Mouse (Mus musculus): ENCODE data around the gene Zbtb16. TPM values are rescaled to one million over a fixed set of nuclear protein-coding genes. Genes with fewer than 3 reads are reported as not detected.

Gene Zbtb16
- polyA plus RNA-seq, 1 experiment from 2014 or later: 2.5 TPM

- Histone ChIP-seq H3K9me3 (ENCODE audit: low read length) (peaks cover 6% of the 10 kb centered on the region), H3K4me1 (ENCODE audit: insufficient read depth) (no peaks in the 10 kb centered on the region), H3K27ac (ENCODE audit: low read depth) (no peak overlapping the region), H3K4me2 (ENCODE audit: low read depth, low read length) (no peak overlapping the region), H3K9ac (replicated peaks) (no peak overlapping the region), H3K4me3 (ENCODE audit: low read depth, low read length) (no peak overlapping the region), H3K27me3 (ENCODE audit: insufficient read depth, low read length) (peaks cover 4% of the 10 kb centered on the region; the same call in 1 of the 2 replicates), H3K36me3 (replicated peaks; ENCODE audit: insufficient read depth, low read length) (peaks cover 23% of the 10 kb centered on the region)
- DNase-seq (no peak), ATAC-seq (no peak)
- TF ChIP-seq CTCF (IDR thresholded peaks at IDR 0.05; ENCODE audit: low read depth) (no peak), EP300 (IDR thresholded peaks at IDR 0.05; ENCODE audit: low read depth) (no peak)
- 54% methylated on average over 15 of the region's 15 CpGs for WGBS (ENCODE audit: insufficient replicate concordance)
These were observed 173.5 kb downstream of the Zbtb16 start for GRCm38 (mm10) chr9:48662361-48663051.

GRCm38 (mm10) chr9:48661225-48662023 is 174.6 kb downstream of the Zbtb16 start:
- DNase-seq: no peak

GRCm38 (mm10) chr9:48655525-48656169 is 180.4 kb downstream of the Zbtb16 start:
- DNase-seq (no peak), ATAC-seq (no peak)
- H3K4me3 ChIP-seq (ENCODE audit: low read depth, low read length): no peak overlapping the region
- H3K9ac ChIP-seq (replicated peaks): no peak overlapping the region
- H3K27me3 ChIP-seq (ENCODE audit: insufficient read depth, low read length): no peaks in the 10 kb centered on the region
- H3K27ac ChIP-seq (ENCODE audit: low read depth): no peak overlapping the region
- H3K4me1 ChIP-seq (ENCODE audit: insufficient read depth): peaks cover 7% of the 10 kb centered on the region; the same call in 1 of the 2 replicates
- no peak for TF ChIP-seq CTCF (IDR thresholded peaks at IDR 0.05; ENCODE audit: low read depth)
- no peak for TF ChIP-seq EP300 (IDR thresholded peaks at IDR 0.05; ENCODE audit: low read depth)
- H3K36me3 ChIP-seq (replicated peaks; ENCODE audit: insufficient read depth, low read length): peaks cover 13% of the 10 kb centered on the region
- H3K4me2 ChIP-seq (ENCODE audit: low read depth, low read length): no peak overlapping the region
- WGBS (ENCODE audit: insufficient replicate concordance): 27% methylated on average over 5 of the region's 5 CpGs
- peaks cover 6% of the 10 kb centered on the region for H3K9me3 ChIP-seq (ENCODE audit: low read length)

More at GRCm38 (mm10) chr9:48661225-48662023, 174.6 kb downstream of the Zbtb16 start:
- no peak overlapping the region for H3K9ac ChIP-seq (replicated peaks)
- H3K27ac ChIP-seq (ENCODE audit: low read depth): no peak overlapping the region
- H3K27me3 ChIP-seq (ENCODE audit: insufficient read depth, low read length): peaks cover 4% of the 10 kb centered on the region; the same call in 1 of the 2 replicates
- H3K4me2 ChIP-seq (ENCODE audit: low read depth, low read length): no peak overlapping the region
- no peaks in the 10 kb centered on the region for H3K4me1 ChIP-seq (ENCODE audit: insufficient read depth)
- peaks cover 23% of the 10 kb centered on the region for H3K36me3 ChIP-seq (replicated peaks; ENCODE audit: insufficient read depth, low read length)
- no peak for ATAC-seq
- no peak for TF ChIP-seq CTCF (IDR thresholded peaks at IDR 0.05; ENCODE audit: low read depth)
- WGBS (ENCODE audit: insufficient replicate concordance): 59% methylated on average over 9 of the region's 9 CpGs
- no peak overlapping the region for H3K4me3 ChIP-seq (ENCODE audit: low read depth, low read length)
- peaks cover 6% of the 10 kb centered on the region for H3K9me3 ChIP-seq (ENCODE audit: low read length)

- ATAC-seq (no peak), DNase-seq (peak; percentile 50)
- TF ChIP-seq CTCF (IDR thresholded peaks at IDR 0.05; ENCODE audit: low read depth) (no peak), EP300 (IDR thresholded peaks at IDR 0.05; ENCODE audit: low read depth) (no peak)
- peaks cover 5% of the 10 kb centered on the region for H3K9me3 ChIP-seq (ENCODE audit: low read length)
- H3K36me3 ChIP-seq (replicated peaks; ENCODE audit: insufficient read depth, low read length): peaks cover 11% of the 10 kb centered on the region
- peaks cover 8% of the 10 kb centered on the region for H3K4me1 ChIP-seq (ENCODE audit: insufficient read depth)
- H3K4me2 ChIP-seq (ENCODE audit: low read depth, low read length): no peak overlapping the region
- no peak overlapping the region for H3K9ac ChIP-seq (replicated peaks)
- H3K27ac ChIP-seq (ENCODE audit: low read depth): no peak overlapping the region
- H3K4me3 ChIP-seq (ENCODE audit: low read depth, low read length): no peak overlapping the region
- no peaks in the 10 kb centered on the region for H3K27me3 ChIP-seq (ENCODE audit: insufficient read depth, low read length)
- 16% methylated on average over 8 of the region's 8 CpGs for WGBS (ENCODE audit: insufficient replicate concordance)
These were observed 181.3 kb downstream of the Zbtb16 start for GRCm38 (mm10) chr9:48654730-48655129.

- DNase-seq (no peak), ATAC-seq (no peak)
- no peak for TF ChIP-seq CTCF (IDR thresholded peaks at IDR 0.05; ENCODE audit: low read depth)
- TF ChIP-seq EP300 (IDR thresholded peaks at IDR 0.05; ENCODE audit: low read depth): no peak
These were observed 182.5 kb downstream of the Zbtb16 start for GRCm38 (mm10) chr9:48653399-48654070.

More at GRCm38 (mm10) chr9:48653399-48654070, 182.5 kb downstream of the Zbtb16 start:
- H3K27me3 ChIP-seq (ENCODE audit: insufficient read depth, low read length): no peaks in the 10 kb centered on the region
- no peak overlapping the region for H3K4me3 ChIP-seq (ENCODE audit: low read depth, low read length)
- H3K9me3 ChIP-seq (ENCODE audit: low read length): no peaks in the 10 kb centered on the region
- H3K4me2 ChIP-seq (ENCODE audit: low read depth, low read length): no peak overlapping the region
- peaks cover 20% of the 10 kb centered on the region for H3K4me1 ChIP-seq (ENCODE audit: insufficient read depth)
- 55% methylated on average over 7 of the region's 7 CpGs for WGBS (ENCODE audit: insufficient replicate concordance)
- peaks cover 2% of the 10 kb centered on the region; the same call in 1 of the 2 replicates for H3K36me3 ChIP-seq (replicated peaks; ENCODE audit: insufficient read depth, low read length)
- H3K27ac ChIP-seq (ENCODE audit: low read depth): no peak overlapping the region
- no peak overlapping the region for H3K9ac ChIP-seq (replicated peaks)
